Mouse (Mus musculus) liver, embryonic 11.5 days (tissue): ENCODE measurements around the gene Dnajc4. TPM values are rescaled to one million over a fixed set of nuclear protein-coding genes. Genes with fewer than 3 reads are reported as not detected.

ENCODE experiments used
- ATAC-seq: fragments of 200-750 bp; cut with Nextera tagmentation; replicated peaks from 2 replicates; pipeline ENCODE4 v1.8.0; 2017; ENCODE audit warnings: moderate number of reproducible peaks, mild to moderate bottlenecking, moderate TSS enrichment, moderate library complexity; ENCODE audit not compliant: low FRiP score
- DNase-seq: peaks from one replicate; pipeline ENCODE4 v3.0.0-alpha.2; 2017; ENCODE audit warnings: low spot score
- H3K27ac ChIP-seq: fragments of 300-500 bp; sonication (generic); 2 replicates; pipeline ENCODE4 v1.5.1; 2014; ENCODE audit warnings: mild to moderate bottlenecking, low read depth, low read length, control low read depth
- H3K27me3 ChIP-seq: fragments of 300-500 bp; sonication (generic); replicated peaks from 2 replicates; pipeline ENCODE4 v1.6.1; 2014; ENCODE audit warnings: low read length, mixed read lengths; ENCODE audit not compliant: control insufficient read depth, insufficient read depth
- H3K36me3 ChIP-seq: fragments of 300-500 bp; sonication (generic); 2 replicates; pipeline ENCODE4 v1.6.1; 2014; ENCODE audit warnings: mild to moderate bottlenecking, low read length, moderate library complexity, mixed read lengths; ENCODE audit not compliant: control insufficient read depth, insufficient read depth
- H3K4me1 ChIP-seq: fragments of 300-500 bp; sonication (generic); replicated peaks from 2 replicates; pipeline ENCODE4 v1.6.1; 2014; ENCODE audit warnings: low read length, mixed read lengths; ENCODE audit not compliant: control insufficient read depth, insufficient read depth
- H3K4me2 ChIP-seq: fragments of 300-500 bp; sonication (generic); 2 replicates; pipeline ENCODE4 v1.6.1; 2014; ENCODE audit warnings: mild to moderate bottlenecking, control low read depth, moderate library complexity
- H3K4me3 ChIP-seq: fragments of 300-500 bp; sonication (generic); 2 replicates; pipeline ENCODE4 v1.5.1; 2014; ENCODE audit warnings: low read depth, low read length, control low read depth
- H3K9ac ChIP-seq: fragments of 300-500 bp; sonication (generic); 2 replicates; pipeline ENCODE4 v1.6.1; 2014; ENCODE audit warnings: low read depth, low read length, control low read depth
- H3K9me3 ChIP-seq: fragments of 300-500 bp; sonication (generic); 2 replicates; pipeline ENCODE4 v1.6.1; 2016; ENCODE audit warnings: low read length, inconsistent platforms, mixed read lengths; ENCODE audit not compliant: control insufficient read depth
- WGBS: fragments of 180-500 bp; shearing (Covaris S2); extraction: QIAGEN DNeasy Blood & Tissue Kit; methylation state at CpG from one replicate; pipeline ENCODE4 v1.1.7; 2014; 5-methylcytosine and 5-hydroxymethylcytosine counted together
- polyA plus RNA-seq: library from polyadenylated mRNA; unstranded; fragments of >200 nt; fragmentation: Nextera tagmentation; extraction: Ambion mirVana; gene quantifications from 2 replicates; pipeline ENCODE4 v1.2.1, GENCODE M21; 2014

Dnajc4 gene
- polyA plus RNA-seq, 1 experiment from 2014 or later, result 14.7 TPM

- peak overlapping the region; percentile 80 for H3K9ac ChIP-seq
- peaks cover 22% of the 10 kb centered on the region for H3K36me3 ChIP-seq
- WGBS, result under 1% methylated on average over 59 of the region's 59 CpGs
- H3K4me2 ChIP-seq, result peak overlapping the region; percentile 96
- H3K9me3 ChIP-seq, result no peaks in the 10 kb centered on the region
- H3K27me3 ChIP-seq, result no peaks in the 10 kb centered on the region
- peak overlapping the region; percentile 66 for H3K4me3 ChIP-seq
- ATAC-seq (peak; percentile 86), DNase-seq (peak; percentile 100)
- H3K4me1 ChIP-seq, result peaks cover 29% of the 10 kb centered on the region
- peak overlapping the region; percentile 73 for H3K27ac ChIP-seq
Measured at GRCm38 (mm10) chr19:6979486-6980380, 12.6 kb downstream of the Dnajc4 start.

GRCm38 (mm10) chr19:6979001-6979479, 13.3 kb downstream of the Dnajc4 start:
- DNase-seq (peak; percentile 66), ATAC-seq (peak; percentile 4; the same call in 1 of the 2 replicates)
- Histone ChIP-seq H3K27me3 (no peaks in the 10 kb centered on the region), H3K9ac (peak overlapping the region; percentile 80), H3K9me3 (no peaks in the 10 kb centered on the region), H3K27ac (peak overlapping the region; percentile 73), H3K4me1 (peaks cover 30% of the 10 kb centered on the region), H3K36me3 (peaks cover 22% of the 10 kb centered on the region), H3K4me3 (peak overlapping the region; percentile 66), H3K4me2 (peak overlapping the region; percentile 96)
- 5% methylated on average over 11 of the region's 11 CpGs for WGBS

- peak overlapping the region; percentile 80 for H3K9ac ChIP-seq
- 28% methylated on average over 3 of the region's 3 CpGs for WGBS
- H3K36me3 ChIP-seq, result peaks cover 22% of the 10 kb centered on the region
- no peaks in the 10 kb centered on the region for H3K27me3 ChIP-seq
- H3K4me3 ChIP-seq, result peak overlapping the region; percentile 66
- peaks cover 34% of the 10 kb centered on the region for H3K4me1 ChIP-seq
- no peak for ATAC-seq
- H3K27ac ChIP-seq, result peak overlapping the region; percentile 73
- peak overlapping the region; percentile 96 for H3K4me2 ChIP-seq
- DNase-seq, result no peak
- H3K9me3 ChIP-seq, result no peaks in the 10 kb centered on the region
Measured at GRCm38 (mm10) chr19:6978639-6978974, 13.8 kb downstream of the Dnajc4 start.

GRCm38 (mm10) chr19:6977759-6978638, 14.4 kb downstream of the Dnajc4 start:
- Histone ChIP-seq H3K9ac (peak overlapping the region; percentile 80), H3K27ac (peak overlapping the region; percentile 73), H3K36me3 (peaks cover 22% of the 10 kb centered on the region), H3K4me3 (peak overlapping the region; percentile 66), H3K27me3 (no peaks in the 10 kb centered on the region), H3K9me3 (no peaks in the 10 kb centered on the region), H3K4me2 (peak overlapping the region; percentile 96), H3K4me1 (peaks cover 34% of the 10 kb centered on the region)
- ATAC-seq, result no peak
- no peak for DNase-seq
- 77% methylated on average over 13 of the region's 13 CpGs for whole genome bisulfite sequencing

- WGBS, result under 1% methylated on average over 16 of the region's 16 CpGs
- H3K9ac ChIP-seq, result peak within 1 kb of the TSS; percentile 90
- peaks cover 51% of the 10 kb centered on the region for H3K4me1 ChIP-seq
- peak within 1 kb of the TSS; percentile 98 for H3K4me2 ChIP-seq
- H3K27me3 ChIP-seq, result no peaks in the 10 kb centered on the region
- H3K9me3 ChIP-seq, result no peaks in the 10 kb centered on the region
- ATAC-seq (no peak), DNase-seq (peak; percentile 71)
- peak within 1 kb of the TSS; percentile 89 for H3K27ac ChIP-seq
- peak within 1 kb of the TSS; percentile 85 for H3K4me3 ChIP-seq
- H3K36me3 ChIP-seq, result peaks cover 17% of the 10 kb centered on the region
Measured at GRCm38 (mm10) chr19:6975537-6976521, 16.5 kb downstream of the Dnajc4 start, which contains the start of gene Plcb3. Plcb3 (minus strand) TSS chr19:6976470.

GRCm38 (mm10) chr19:6974211-6975205, 17.9 kb downstream of the Dnajc4 start, which contains the start of gene Ppp1r14b:
Ppp1r14b (plus strand) TSS chr19:6974968.
- Histone ChIP-seq H3K4me2 (peak within 1 kb of the TSS; percentile 98), H3K36me3 (peaks cover 17% of the 10 kb centered on the region), H3K27me3 (no peaks in the 10 kb centered on the region), H3K27ac (peak within 1 kb of the TSS; percentile 89), H3K9me3 (no peaks in the 10 kb centered on the region), H3K4me3 (peak within 1 kb of the TSS; percentile 85), H3K4me1 (peaks cover 62% of the 10 kb centered on the region), H3K9ac (peak within 1 kb of the TSS; percentile 90)
- WGBS, result under 1% methylated on average over 78 of the region's 84 CpGs
- DNase-seq (peak; percentile 91), ATAC-seq (peak; percentile 72)

GRCm38 (mm10) chr19:6973581-6974190, 18.7 kb downstream of the Dnajc4 start:
- Histone ChIP-seq H3K27ac (peak overlapping the region; percentile 89), H3K9ac (peak overlapping the region; percentile 90)
- no peak for DNase-seq

More at GRCm38 (mm10) chr19:6973581-6974190, 18.7 kb downstream of the Dnajc4 start:
- peaks cover 60% of the 10 kb centered on the region for H3K4me1 ChIP-seq
- no peaks in the 10 kb centered on the region for H3K9me3 ChIP-seq
- H3K4me2 ChIP-seq, result peak overlapping the region; percentile 98
- no peak for ATAC-seq
- no peaks in the 10 kb centered on the region for H3K27me3 ChIP-seq
- WGBS, result 29% methylated on average over 12 of the region's 12 CpGs
- peaks cover 17% of the 10 kb centered on the region for H3K36me3 ChIP-seq
- peak overlapping the region; percentile 85 for H3K4me3 ChIP-seq
